Mouse (Mus musculus): ENCODE measurements around the gene Arl3. TPM values are rescaled to one million over a fixed set of nuclear protein-coding genes. Genes with fewer than 3 reads are reported as not detected.

Gene Arl3
- polyA plus RNA-seq (2017; shearing (Covaris generic)): 10 to 100 TPM; 17.6 to 25.9 TPM

DNA sequence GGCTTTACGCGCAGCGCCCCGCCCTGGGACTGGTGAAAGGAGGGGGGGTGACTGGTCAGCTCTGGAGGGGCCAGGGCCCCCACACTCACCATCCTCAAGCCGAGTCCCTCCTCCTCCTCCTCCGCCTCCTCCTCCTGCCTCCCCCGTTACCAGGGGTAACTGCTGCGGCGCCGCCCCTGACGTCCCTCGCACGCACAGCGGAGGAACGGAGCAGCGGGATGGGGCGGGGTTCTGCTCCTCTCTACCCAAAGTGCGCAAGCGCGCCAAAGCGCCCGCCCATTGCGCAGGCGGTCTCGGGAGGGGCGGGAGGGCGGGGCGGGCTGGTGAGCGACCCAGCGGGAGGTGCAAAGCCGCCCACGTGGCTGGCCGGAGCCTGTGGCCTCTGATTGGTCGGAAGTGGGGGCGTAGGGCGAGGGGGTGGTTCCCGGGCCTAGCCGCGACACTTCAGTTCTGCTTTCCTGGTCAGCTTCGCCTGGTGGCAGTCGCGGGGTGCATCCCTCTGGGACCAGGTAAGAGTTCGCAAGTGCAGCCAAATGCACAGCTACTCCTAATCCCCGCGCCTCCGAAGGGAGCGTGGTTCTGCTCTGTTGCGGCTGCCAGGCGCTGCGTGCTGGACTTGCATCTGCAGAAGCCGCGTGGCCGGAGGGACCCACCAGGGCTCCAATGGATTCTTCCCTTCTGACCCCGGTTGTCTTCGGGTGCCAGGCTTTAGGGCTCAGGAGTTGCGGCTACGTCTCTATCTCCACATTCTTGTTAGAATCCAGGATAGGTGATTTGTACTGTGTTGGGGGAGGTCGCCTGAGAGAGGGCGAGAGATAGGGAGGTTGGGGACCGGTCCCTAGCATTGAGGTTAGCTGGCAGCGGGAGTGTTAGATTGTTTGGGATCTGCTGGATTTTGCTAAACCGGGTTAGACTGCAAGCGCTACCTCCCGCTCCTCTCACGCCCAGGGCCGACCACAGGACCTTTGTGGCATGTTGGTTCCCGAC is at the start of gene Arl3, which contains the start of gene Sfxn2:
Gene Arl3, minus strand, starts transcription at position 248 of the 987 bp plus-strand sequence.
Gene Sfxn2, plus strand, starts transcription at position 415 of the 987 bp plus-strand sequence.

DNA sequence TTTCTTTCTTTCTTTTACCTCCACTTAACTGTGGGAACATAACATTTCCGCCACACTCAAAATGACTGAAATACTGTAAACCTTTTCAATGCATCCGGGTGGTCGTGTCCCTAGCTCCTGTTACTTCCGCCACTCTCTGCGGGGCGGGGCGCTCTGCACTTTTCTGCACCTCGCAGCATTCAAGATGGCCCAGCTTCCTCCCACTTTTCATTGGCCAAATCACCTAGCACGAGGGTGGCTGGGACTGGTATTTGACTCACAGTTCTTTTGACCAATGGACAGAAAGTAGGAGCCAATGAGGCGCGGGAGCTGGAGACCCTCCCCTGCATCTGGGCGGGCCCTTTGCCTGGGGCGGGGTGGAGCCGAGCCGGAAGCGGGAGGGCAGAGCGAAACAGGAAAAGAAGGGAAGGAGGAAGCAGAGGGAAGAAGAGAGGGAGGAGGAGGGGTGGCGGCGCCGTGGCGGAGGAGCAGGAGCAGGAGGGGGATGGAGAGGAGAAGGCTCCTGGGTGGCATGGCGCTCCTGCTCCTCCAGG is 25.8 kb upstream of the Arl3 start, which contains the start of gene Wbp1l:
Gene Wbp1l, plus strand, starts transcription at position 365 of the 533 bp plus-strand sequence.

DNA sequence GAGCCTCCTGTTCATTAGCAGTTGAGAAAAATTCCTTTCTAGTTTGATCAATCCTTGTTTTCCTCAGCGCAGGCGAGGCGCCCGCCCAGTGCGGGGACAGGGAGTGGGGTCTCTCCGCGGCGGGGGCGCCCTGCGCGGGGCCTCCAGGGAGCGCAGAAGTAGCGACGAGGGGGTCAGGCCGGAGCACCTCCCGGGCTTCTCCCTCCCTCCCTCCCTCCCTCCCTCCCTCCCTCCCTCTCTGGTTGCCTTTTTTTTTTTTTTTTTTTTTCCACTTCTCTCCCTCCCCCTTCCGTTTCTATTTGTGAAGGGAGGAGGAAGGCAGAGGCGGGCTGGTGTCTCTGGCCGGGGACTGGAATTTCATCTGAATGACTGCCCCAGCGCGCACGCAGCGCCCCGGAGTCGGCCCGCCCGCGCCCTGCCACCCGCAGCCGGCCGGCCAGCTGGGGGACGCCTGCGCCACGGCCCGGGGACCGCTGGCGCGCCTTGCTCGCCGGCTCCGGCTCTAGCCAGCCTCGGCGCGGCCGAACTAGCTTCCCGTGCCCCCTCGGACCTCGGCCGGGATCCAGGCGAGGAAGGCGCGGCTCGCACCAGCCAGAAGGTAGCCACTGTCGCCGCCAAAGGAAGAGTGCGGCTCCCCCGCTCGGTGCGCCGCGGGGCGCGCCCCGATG is 71.5 kb downstream of the Arl3 start, which contains the start of gene Trim8:
Gene Trim8, plus strand, starts transcription at position 302 of the 668 bp plus-strand sequence.

Other genes with a start within 250 kb of the Arl3 start
- 1 to 10 TPM; 4.2 to 7.8 TPM for gene Psd, start 246.0 kb downstream of the Arl3 start, polyA plus RNA-seq (2017; shearing (Covaris generic))
- 10 to 100 TPM; 15.7 to 16.8 TPM for gene Fbxl15, start 245.0 kb downstream of the Arl3 start, polyA plus RNA-seq (2017; shearing (Covaris generic))
- gene Cuedc2, start 234.5 kb downstream of the Arl3 start, polyA plus RNA-seq (2017; shearing (Covaris generic)): 10 to 100 TPM; 32.0 to 45.8 TPM
- 1 to 10 TPM; 6.5 to 8.3 TPM for gene Mfsd13a, start 232.1 kb downstream of the Arl3 start, polyA plus RNA-seq (2017; shearing (Covaris generic))
- gene 2310034G01Rik, start 222.9 kb downstream of the Arl3 start, polyA plus RNA-seq (2017; shearing (Covaris generic)): under 1 TPM; 0.21 to 0.57 TPM
- gene Actr1a, start 177.4 kb downstream of the Arl3 start, polyA plus RNA-seq (2017; shearing (Covaris generic)): 100 to 1,000 TPM in 1 of 2 experiments, 10 to 100 TPM in 1; 88.7 to 102 TPM
- gene Sufu, start 176.3 kb downstream of the Arl3 start, polyA plus RNA-seq (2017; shearing (Covaris generic)): 10 to 100 TPM; 31.7 to 44.7 TPM
- gene Trim8, start 71.5 kb downstream of the Arl3 start, polyA plus RNA-seq (2017; shearing (Covaris generic)): 100 to 1,000 TPM; 135 to 144 TPM
- 10 to 100 TPM; 12.5 to 19.6 TPM for gene Sfxn2, start 167 bp upstream of the Arl3 start, polyA plus RNA-seq (2017; shearing (Covaris generic))
- gene Wbp1l, start 25.9 kb upstream of the Arl3 start, polyA plus RNA-seq (2017; shearing (Covaris generic)): 10 to 100 TPM; 57.8 to 68.5 TPM
- under 1 TPM; 0.10 to 0.92 TPM for gene Cyp17a1, start 100.0 kb upstream of the Arl3 start, polyA plus RNA-seq (2017; shearing (Covaris generic))
- gene Borcs7, start 116.7 kb upstream of the Arl3 start, polyA plus RNA-seq (2017; shearing (Covaris generic)): 1 to 10 TPM; 4.0 to 5.0 TPM
- gene As3mt, start 134.3 kb upstream of the Arl3 start, polyA plus RNA-seq (2017; shearing (Covaris generic)): 10 to 100 TPM in 1 of 2 experiments, 1 to 10 TPM in 1; 8.2 to 13.5 TPM
- gene Cnnm2, start 188.4 kb upstream of the Arl3 start, polyA plus RNA-seq (2017; shearing (Covaris generic)): 1 to 10 TPM; 4.4 to 4.8 TPM

Measured in inflammation-experienced regulatory T-cells (primary cell).